Mouse (Mus musculus) spleen, postnatal 14 days (tissue): Measurements from ENCODE around the gene Tbc1d2b.

Source experiments
- DNase-seq, 2 experiments: peaks; one replicate each; pipeline ENCODE4 v3.0.0; 2021 to 2022; ENCODE audit warnings: low spot score in 2 of 2

Tbc1d2b gene

GRCm38 (mm10) chr9:90204396-90204915 is 66.1 kb downstream of the Tbc1d2b start:
- DNase-seq = no peak

- no peak for DNase-seq
Measured at GRCm38 (mm10) chr9:90203233-90203632, 67.4 kb downstream of the Tbc1d2b start.

DNA sequence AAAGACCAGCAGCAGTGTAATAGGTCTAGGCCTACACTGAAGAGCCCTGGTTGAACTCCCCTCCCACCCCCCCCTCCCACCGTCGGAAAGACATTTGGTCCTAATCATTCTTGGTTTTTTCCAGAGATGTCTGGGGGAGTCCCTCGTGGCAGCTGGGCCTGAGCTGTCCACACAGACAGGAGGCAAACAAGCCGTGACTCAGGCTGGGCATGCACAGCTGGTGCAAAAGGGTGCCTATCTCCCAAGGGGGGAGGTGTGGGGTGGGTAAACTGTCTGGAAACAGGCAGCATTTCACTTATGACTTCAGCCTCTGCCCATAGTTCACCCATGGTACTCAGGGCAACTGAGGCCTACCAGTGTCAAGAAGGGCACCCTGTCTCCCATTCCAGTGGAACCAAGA is 69.1 kb downstream of the Tbc1d2b start:
- no peak for DNase-seq

- DNase-seq = no peak
Measured at GRCm38 (mm10) chr9:90201096-90201495, 69.5 kb downstream of the Tbc1d2b start.

DNA sequence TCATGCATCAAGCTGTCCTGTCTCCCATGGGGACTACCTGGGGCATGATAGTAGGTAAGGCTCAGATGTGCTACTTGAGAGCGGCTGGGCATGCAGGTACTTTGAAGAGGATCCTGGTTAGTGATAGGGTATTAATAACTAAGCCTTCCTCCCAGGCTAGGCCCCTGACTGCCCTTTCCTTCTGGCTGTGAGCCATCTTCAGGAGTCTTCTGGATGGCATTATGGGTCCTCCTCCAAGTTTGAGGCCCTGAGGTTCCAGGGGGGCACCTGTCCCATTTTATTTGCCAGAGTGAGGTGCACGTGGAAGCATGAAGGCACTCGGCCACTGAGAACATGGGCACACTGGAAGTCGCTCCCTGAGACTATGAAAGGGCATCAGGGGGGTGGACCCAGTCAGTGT is 70.1 kb downstream of the Tbc1d2b start:
- DNase-seq = no peak

DNA sequence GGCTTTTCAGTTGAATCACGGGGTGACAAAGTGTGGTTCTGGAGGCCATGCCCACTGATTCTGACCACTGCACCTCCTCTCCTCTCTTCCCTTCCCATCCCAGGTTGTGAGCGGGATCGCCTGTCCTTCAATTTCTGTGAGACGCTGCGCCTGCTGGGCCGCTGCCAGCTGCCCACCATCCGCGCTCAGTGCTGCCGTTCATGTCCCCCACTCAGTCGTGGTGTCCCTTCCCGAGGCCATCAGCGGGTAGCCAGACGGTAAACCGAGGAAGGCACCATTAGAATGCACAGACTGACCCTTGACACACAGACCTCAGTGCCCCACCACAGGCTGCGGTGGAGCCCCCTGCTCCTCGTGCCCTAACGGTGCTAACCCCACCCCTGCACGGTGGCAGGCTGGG is 71.0 kb downstream of the Tbc1d2b start:
- DNase-seq = no peak

DNA sequence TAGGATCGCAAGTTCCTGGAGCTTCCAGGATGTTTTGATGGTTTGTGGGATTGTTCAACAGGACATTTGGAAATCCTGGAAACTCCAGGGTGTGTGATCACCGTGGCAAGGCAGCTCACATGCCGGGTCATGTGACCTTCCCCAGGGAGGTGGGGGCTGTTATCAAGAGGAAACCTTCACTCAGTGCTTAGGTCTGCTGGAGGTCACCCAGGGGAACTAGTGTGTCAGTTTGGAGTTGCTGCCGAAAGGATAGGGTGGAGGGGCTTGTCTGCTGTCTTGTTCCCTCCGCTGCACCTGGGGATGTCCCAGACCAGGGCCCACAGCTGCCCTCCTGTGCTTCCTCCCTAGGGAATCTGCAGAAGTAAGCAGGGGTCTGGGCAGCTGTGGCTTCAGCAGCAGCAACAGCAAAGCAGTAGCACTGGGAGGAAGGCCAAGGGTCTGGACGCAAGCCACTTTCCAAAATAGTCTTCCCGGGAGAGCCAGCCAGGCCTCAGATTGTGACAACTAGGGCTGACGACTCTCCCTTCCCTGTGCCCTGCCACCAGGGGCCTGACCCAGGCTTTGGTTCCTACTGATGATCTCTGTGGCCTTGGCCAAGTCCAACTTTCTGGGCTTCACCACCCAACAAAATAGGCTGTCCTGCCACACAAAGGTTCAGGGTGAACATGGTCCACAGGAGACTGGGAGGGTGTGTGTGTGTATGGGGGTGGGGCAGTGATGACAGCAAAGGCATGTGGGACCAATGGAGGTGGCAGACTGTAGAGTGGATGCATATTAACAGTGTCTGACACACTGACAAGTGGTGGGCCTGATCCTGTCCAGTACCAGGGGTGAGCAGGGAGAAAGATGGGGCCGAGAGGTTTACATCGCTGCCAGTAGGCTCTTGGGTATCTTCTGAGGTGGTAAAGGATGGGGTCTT is 71.8 kb downstream of the Tbc1d2b start:
- no peak for DNase-seq

DNA sequence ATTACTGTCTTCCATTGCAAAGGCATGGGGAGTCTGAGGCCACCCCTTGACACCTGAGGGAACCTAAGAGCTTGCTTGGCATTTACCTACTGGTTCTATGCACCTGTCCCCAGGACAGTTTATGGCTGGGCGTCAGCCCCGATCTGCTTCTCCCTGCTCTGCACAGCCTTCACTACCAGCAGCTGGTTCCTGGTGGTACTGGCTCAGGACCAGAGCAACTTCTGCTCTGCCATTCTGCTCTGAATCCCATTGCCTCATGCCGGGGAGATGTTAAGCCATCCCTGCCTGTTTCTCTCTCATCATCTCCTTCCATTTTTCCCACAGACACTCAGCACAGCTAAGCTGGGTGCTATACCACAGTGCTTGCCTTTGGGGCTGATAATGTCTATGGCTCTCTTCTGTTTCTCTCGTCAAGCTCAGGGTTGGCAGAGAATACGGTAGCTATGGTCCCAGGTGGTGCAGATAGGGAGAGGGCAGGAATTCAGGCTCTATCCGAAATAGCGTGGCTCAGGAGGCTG is 72.7 kb downstream of the Tbc1d2b start:
- no peak for DNase-seq

DNA sequence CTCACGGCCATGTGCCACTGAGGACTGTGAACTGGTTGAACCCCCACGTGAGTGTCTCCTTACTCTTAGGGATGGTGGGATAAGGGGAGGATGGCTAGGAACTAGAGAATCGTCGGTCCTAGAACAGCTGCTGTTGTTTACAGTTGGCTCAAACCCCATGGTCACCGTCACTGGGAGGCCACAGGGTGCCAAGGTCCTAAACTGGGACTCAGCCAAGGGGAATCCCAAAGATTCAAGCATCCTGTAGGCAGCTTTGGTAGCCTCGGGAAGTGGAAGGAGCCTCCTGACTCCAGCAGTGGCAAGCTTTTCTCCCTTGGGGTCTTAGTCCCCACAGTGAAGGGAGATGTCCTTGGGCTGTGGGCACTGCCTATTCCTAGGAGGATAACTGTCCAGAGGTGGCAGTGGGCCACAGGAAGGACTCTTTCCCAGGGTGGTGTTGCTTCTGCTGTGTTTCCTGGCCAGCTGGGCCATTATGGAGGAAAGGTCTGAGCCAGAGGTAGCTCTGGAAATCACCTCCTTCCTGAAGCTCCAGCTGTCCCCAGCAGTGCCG is 73.4 kb downstream of the Tbc1d2b start:
- DNase-seq = no peak

DNA sequence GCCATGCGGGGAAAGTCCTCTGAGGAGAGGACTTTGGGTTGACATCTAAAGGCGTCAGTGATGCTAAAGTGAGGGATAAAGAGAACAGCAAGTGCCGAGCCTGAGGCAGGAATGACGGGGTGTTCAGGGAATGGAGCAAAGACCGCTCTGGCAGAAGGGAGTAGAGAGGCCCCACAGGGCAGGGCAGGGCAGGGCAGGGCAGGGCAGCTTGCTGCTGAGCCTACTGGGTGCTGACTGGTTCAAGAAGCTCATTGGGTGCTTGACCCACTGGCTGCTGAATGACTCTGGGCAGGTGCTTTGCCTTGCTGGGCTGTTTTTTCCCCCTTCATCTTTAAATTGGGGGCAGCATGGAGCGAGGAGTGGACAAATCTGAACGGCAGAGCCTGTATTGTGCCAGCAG is 74.3 kb downstream of the Tbc1d2b start:
- DNase-seq = no peak

GRCm38 (mm10) chr9:90195000-90195399 is 75.6 kb downstream of the Tbc1d2b start:
- no peak for DNase-seq

DNA sequence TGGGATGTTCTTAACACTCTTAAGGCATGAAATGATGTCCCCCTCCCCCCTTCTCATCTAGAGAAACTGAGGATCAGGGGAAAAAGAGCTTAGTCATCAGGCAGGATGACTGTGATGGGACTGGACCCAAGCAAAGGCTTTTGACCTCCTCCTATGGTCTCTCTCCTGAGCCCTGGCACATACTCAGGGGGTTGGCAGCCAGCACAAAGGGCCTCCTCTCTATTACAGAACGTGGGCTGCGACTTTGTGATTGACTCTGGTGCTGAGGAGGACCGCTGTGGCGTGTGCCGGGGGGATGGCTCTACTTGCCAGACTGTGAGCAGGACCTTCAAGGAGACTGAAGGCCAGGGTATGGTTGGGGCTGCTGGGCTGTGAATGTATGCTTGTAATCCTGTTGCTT is 81.2 kb downstream of the Tbc1d2b start:
- DNase-seq = no peak

GRCm38 (mm10) chr9:90188893-90189292 is 81.7 kb downstream of the Tbc1d2b start:
- no peak for DNase-seq

DNA sequence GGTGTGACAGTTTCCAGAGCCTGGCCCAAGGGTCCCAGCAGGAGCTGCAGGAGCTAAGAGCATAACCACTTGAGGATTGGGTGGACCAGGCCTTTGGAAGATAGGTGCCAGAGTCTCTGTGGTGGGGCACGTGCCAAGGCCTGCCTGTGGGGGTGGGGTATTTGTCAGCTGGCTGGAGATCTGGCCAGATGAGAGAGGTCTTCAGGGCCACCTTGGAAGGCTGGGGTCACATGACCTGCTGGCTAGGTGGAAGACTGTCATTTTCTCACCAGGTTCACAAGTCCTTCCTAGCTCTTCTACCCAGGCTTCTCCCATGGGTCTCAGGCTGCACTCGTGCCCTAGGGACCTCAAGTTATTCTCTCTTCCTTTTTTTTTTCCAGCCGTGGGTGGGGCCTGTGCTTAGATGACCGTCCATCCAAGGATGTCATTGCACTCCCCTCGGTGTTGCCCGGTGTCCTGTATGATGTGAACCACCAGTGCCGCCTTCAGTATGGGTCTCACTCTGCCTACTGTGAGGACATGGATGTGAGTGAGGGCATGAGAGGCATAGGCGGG is 85.2 kb downstream of the Tbc1d2b start:
- no peak for DNase-seq

GRCm38 (mm10) chr9:90184116-90184515 is 86.5 kb downstream of the Tbc1d2b start:
- no peak for DNase-seq

DNA sequence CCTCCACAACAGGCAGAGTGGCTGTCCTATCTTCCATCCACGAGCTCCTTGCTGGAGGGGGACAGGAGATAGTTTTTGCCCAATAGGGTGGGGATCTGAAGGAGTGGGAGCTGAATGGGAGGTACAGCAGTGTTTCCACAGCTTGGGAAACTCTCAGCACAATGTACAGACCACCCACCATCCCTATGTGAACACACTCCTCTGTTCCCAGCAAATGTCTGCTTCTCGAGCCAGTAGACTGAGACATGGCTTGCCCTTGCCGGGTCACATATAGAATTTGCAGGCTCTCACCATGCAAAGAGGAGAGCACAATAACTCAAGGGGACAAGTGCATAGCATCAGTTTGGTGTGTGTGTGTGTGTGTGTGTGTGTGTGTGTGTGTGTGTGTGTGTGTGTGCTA is 87.1 kb downstream of the Tbc1d2b start:
- DNase-seq = no peak

DNA sequence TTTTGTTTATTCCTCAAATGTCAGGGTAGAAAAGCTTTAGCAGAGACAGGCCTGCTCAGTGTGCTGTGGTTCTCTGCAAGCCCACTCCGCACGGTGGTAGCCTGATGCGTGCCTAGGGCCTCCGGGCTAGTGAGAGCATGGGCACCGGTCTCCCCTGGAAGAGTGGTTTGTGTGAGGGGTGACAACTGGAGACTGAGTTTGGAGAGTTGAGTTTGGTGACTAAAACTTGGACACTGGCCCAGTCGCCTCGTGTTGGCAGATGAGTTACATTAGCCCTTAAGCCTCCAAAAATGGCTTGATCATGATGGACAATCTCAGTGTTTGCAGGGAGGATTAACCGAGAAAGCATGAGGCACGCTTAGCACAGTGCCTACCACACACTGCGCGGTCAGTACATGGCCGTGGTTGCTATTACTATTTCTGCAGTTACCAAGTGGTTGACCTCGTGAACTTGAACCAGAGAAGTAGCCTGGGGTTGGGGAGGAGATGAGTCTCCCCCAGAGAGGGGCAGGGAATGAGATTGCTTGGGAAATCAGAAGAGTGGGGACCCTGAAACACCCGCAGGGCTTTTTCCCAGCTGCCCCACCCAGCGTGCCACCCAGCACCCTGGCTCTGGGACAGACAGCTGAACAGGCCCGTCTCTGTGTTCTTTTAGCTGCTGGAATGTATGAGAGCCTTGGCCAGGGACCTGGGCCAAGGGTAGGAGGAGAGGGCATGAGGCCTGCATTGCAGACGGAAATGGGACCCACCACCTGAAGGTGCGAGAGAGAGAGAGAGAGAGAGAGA is 87.8 kb downstream of the Tbc1d2b start:
- no peak for DNase-seq

GRCm38 (mm10) chr9:90181656-90182388 is 88.8 kb downstream of the Tbc1d2b start:
- DNase-seq = no peak

DNA sequence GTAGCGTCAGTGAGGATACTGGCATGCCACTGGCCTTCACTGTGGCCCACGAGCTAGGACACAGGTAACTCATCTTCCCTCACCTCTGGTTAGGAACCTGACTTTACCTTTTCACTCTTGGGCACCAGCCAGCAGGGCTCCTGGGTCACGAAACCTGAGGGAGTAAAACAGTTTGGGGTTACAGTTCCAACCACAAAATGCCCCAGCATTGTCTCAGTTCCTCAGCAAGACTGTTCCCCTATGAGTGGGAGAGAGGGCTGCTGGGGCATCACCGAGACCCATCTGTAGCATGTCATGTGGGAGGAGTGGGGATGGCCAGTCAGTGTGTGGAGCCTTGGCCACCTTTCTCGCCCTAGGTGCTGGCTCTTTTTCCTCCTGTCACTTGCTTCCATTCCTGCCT is 91.2 kb downstream of the Tbc1d2b start:
- no peak for DNase-seq

- no peak for DNase-seq
Measured at GRCm38 (mm10) chr9:90173330-90173729, 97.3 kb downstream of the Tbc1d2b start.
